Mouse (Mus musculus): Measurements from ENCODE around the gene Eif3a. TPM values are rescaled to one million over a fixed set of nuclear protein-coding genes. Genes with fewer than 3 reads are reported as not detected.

The Eif3a gene
- polyA plus RNA-seq (2017; shearing (Covaris generic)): 129 TPM

GRCm38 (mm10) chr19:60790551-60791161 is at the start of gene Eif3a:
Eif3a (minus strand) TSS chr19:60790658.

GRCm38 (mm10) chr19:60811098-60812035 is 20.9 kb upstream of the Eif3a start, which contains the start of gene Fam45a:
Fam45a (plus strand) TSS chr19:60811585.

GRCm38 (mm10) chr19:60755438-60756191 is 34.8 kb downstream of the Eif3a start, which contains the start of gene Nanos1:
Nanos1 (plus strand) TSS chr19:60755987.

Other genes with a start within 250 kb of the Eif3a start
- gene Cacul1, start 209.6 kb downstream of the Eif3a start, polyA plus RNA-seq (2017; shearing (Covaris generic)): 38.7 TPM
- 7.5 TPM for gene Nanos1, start 34.7 kb downstream of the Eif3a start, polyA plus RNA-seq (2017; shearing (Covaris generic))
- 28.7 TPM for gene Fam45a, start 20.9 kb upstream of the Eif3a start, polyA plus RNA-seq (2017; shearing (Covaris generic))
- 0.51 TPM for gene Sfxn4, start 70.8 kb upstream of the Eif3a start, polyA plus RNA-seq (2017; shearing (Covaris generic))
- gene Prdx3, start 83.9 kb upstream of the Eif3a start, polyA plus RNA-seq (2017; shearing (Covaris generic)): 69.9 TPM
- 2.8 TPM for gene Grk5, start 99.1 kb upstream of the Eif3a start, polyA plus RNA-seq (2017; shearing (Covaris generic))